Mouse (Mus musculus) liver, adult 2 months (tissue): ENCODE data around the gene Ginm1.

Experiments used
- CTCF ChIP-seq: fragments of 200-500 bp; IDR thresholded peaks from 2 replicates; pipeline ENCODE4 v1.5.1; 2011; ENCODE audit warnings: low read depth, low read length, control low read depth
- POLR2A ChIP-seq: fragments of 200-500 bp; IDR thresholded peaks from 2 replicates; pipeline ENCODE4 v1.6.1; 2011; ENCODE audit warnings: low read length, control low read depth; ENCODE audit not compliant: insufficient read depth; ENCODE audit errors: extremely low read depth

DNA sequence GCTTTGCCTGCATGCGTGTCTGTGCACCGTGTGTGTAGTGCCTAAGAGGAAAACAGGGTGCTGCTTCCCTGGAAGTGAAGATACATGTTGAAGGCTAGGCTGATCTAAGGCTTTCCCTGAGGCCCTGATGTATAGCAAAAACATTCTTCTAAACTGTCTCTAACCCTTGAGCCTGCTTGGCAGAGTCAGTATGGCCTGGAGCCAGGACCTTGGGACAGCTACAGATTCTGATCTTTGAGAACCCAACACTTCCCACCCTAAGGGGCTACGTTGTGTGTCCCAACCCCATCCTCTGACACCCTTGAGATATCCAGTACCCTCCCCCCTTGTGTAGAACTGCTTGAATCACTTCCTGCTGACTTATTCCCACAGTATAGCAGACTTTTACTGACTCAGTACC is 14.3 kb downstream of the Ginm1 start:
- TF ChIP-seq CTCF = no peak
- TF ChIP-seq POLR2A = no peak
